Mouse (Mus musculus): ENCODE results near the gene Zfp212.
A peak's percentile ranks its signal among the peaks of the same experiment; 100 is the strongest.

Zfp212 gene

DNA sequence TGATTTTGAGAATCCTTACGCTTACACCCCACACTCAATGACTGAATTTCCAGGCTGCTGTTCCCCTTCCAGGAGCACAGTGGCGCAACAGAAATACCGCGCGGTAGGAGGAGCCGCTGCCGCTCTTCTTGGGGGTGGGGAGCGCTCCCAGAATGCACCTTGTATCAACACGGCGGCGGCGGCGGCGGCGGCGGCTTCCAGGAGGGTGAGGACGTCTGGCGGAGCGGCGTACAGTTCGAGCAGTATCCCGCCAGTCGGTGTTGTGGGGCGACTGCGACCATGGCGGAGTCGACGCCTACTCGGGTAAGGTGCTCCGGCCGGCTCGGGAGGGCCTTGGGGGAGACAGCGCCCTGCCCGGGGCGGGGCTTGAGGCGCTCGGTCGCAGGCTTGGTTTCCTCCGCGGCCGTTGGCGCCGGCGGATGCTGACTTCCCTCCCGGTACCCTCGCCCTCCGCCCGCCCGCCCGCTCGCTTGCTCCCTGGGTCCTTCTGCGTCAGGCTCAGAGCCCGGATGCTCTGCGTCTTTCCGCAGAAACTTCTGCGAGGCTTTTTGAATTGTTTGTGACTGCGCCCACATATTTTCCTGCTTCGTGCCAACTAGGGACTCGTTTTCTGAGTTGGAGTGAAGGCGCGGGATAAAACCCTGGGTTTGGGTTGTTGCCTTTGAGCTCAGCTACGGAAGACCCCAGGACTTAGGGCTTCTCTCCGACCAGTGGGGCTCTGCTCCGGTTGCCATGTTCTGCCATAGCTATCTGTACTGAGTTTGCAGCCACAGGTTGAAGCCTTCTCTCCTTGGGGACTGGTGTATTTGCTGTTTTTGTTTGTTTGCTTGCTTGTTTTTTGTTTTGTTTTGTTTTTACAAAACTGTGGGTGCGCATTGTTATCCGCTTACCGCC, at the start of gene Zfp212:
Gene Zfp212, plus strand, starts transcription at position 30 of the 894 bp plus-strand sequence.
- DNase-seq: peak; percentile 90 to 92

GRCm38 (mm10) chr6:47872266-47872665, 48.0 kb upstream of the Zfp212 start:
- DNase-seq: no peak

DNA sequence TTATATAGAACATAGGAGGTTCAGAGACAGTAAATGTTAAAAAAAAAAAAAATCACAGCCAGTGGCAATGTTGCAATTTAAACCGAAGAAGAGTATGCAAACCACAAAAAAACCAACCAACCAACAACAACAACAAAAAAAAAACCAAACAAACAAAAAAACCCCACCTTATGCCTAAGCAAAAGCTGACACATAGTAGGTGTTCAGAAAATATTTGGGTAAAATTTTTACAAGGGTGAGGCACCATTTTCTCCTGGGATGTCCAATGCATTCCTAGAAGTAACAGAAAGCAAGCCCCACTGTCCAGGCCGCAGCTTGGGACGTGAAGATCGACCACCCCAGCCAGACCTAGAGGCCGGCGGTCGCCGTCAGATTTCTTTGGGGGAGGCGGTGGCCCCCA, 43.2 kb upstream of the Zfp212 start, which contains the start of gene Zfp282:
Gene Zfp282, plus strand, starts transcription at position 147 of the 400 bp plus-strand sequence.
- DNase-seq: no peak

- peak; percentile 93 to 95 for DNase-seq
Observed at GRCm38 (mm10) chr6:47877461-47878132, 42.7 kb upstream of the Zfp212 start.

GRCm38 (mm10) chr6:47878133-47878514, 42.2 kb upstream of the Zfp212 start:
- DNase-seq: no peak

GRCm38 (mm10) chr6:47878593-47878992, 41.7 kb upstream of the Zfp212 start:
- peak in 1 of 2 experiments; percentile 17 for DNase-seq

- no peak for DNase-seq
Observed at GRCm38 (mm10) chr6:47879049-47879716, 41.1 kb upstream of the Zfp212 start.

DNA sequence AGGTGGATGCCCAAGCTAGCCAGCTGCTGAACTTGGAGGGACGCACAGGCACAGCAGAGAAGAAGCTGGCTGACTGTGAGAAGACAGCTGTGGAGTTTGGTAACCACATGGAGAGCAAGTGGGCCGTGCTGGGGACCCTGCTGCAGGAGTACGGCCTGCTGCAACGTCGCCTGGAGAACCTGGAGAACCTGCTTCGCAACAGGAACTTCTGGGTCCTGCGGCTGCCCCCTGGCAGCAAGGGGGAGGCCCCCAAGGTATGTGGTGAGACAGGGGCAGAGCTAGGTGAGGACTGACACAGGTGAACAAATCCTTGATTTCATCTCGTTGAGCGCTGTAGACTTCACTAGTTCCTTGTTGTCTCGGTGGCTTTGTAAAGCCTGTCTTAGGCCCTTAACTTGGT, 40.1 kb upstream of the Zfp212 start:
- DNase-seq: no peak

GRCm38 (mm10) chr6:47888812-47889383, 31.4 kb upstream of the Zfp212 start:
- no peak for DNase-seq

GRCm38 (mm10) chr6:47899416-47899815, 20.9 kb upstream of the Zfp212 start:
- no peak for DNase-seq

GRCm38 (mm10) chr6:47903587-47903986, 16.7 kb upstream of the Zfp212 start:
- DNase-seq: peak; percentile 74 to 79

GRCm38 (mm10) chr6:47904361-47904760, 15.9 kb upstream of the Zfp212 start:
- DNase-seq: peak in 1 of 2 experiments; percentile 17

DNA sequence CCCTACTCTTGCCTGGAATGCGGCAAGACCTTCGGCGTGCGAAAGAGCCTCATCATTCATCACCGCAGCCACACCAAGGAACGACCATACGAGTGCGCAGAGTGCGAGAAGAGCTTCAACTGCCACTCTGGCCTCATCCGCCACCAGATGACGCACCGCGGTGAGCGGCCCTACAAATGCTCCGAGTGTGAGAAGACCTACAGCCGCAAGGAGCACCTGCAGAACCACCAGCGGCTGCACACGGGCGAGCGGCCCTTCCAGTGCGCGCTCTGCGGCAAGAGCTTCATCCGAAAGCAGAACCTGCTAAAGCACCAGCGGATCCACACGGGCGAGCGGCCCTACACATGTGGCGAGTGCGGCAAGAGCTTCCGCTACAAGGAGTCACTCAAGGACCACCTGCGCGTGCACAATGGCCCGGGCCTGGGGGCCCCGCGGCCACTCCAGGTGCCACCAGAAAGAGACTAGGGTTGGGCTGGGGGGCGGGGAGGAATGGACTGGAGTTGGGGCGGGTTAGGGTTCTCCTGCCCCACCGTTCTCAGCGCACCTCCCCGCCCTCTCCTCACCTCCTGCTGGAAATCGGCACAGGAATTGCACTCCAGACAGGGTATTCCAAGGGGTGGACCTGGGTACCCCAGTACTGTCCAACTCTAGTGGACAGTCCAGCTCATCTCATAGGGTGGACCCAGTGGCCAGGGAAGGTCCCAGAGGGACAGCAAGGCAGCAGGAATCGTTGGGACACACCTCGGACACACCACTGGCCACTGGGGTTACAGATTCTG, 15.2 kb upstream of the Zfp212 start:
- DNase-seq: no peak

DNA sequence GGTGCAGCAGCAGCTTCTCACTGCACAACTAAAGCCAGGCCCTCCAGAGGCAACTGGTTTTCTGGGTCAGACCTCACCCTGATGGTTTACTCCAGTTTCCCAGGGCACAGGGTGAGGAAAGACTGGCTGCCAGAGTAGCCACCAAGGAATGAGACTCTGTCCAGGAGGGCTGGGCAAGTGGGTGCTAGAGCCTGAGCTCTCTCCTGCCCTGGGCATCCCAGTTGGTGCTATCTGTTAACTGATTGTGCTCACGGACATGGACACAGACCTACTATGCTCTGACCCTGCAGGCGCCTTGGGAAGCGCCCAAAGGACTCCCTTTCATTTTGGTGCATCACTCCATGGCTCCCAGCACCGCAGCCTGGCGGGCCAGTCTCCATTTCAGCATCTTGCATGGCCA, 13.9 kb upstream of the Zfp212 start:
- DNase-seq: no peak

- no peak for DNase-seq
Observed at GRCm38 (mm10) chr6:47909007-47909406, 11.3 kb upstream of the Zfp212 start.

DNA sequence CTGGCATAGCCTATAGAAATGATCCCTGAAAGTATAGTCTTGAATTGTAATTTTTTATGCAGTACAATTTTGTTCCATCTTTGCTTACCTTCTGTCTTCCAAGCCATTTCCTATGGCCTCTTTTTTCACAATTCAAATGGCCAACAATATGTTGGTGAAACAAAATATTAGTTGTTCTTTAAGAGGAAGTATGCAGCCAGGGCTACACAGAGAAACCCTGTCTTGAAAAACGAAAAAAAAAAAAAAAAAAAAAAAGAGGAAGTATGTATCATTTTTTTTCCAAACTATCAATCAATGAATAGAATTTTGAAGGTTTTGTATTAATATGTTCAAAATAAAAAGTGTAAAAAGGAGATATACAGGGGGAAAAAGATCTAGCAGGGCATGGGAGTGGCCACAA, 8.6 kb upstream of the Zfp212 start:
- DNase-seq: no peak

DNA sequence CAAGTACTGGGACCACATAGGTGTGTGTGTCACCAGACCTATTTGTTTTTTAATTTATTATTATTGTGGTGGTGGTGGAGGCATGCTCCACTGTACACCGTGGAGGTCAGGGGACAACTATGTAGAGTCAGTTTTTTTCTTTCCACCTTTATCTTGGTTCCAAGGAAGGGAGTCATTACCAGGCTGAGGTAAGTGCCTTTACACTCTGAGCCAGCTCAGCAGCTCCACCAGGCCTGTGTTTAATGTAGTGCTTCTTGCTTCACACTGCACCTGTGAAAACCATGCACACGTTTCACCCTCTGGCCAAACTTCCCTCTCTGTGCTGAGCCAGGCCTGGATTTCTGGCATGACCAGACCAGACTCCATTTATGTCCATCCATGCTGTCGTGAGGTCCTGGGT, 7.3 kb upstream of the Zfp212 start:
- DNase-seq: no peak

DNA sequence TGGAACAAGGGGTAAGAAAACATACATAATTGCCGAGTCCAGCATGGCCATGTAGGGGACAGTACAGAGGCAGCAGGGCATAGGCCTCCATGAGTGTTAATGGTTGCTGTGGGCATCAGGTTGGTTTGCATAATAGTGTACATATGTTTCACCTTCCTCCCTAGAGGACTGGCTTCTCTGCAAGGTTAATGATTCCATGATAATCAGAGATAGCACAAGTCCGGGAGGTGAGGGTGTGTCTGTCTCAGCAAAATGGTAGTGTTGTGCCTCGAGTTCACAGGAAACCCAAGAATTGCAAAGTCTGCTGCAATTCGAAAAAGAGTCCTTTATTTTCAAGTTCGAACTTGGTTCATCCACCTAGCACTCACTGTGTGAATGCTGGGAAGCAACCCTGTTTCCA, 3.2 kb upstream of the Zfp212 start:
- no peak for DNase-seq

DNA sequence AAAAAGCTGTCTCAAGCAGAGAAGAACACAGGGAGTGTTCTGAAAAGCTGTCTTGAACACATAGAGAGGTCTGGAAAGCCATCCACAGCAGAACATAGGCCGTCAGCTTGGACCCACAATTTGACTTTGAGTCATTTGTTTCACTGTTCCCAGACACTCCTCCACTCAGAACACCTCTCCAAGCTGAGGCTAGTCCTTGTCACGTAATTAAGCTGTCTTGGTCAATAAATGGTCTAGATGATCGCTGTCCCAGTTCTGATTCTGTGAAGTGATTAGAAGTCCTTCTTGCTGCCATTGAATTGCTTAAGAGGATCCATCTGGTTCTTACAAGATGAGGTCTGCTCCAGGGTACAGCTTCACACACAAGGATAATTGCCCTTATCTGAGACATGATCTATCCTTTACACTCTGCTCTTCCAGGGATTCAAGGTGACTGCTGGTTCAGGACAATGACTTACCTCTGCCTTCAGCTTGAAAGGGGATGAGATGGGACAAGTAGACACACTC, 1.5 kb upstream of the Zfp212 start:
- no peak for DNase-seq

DNA sequence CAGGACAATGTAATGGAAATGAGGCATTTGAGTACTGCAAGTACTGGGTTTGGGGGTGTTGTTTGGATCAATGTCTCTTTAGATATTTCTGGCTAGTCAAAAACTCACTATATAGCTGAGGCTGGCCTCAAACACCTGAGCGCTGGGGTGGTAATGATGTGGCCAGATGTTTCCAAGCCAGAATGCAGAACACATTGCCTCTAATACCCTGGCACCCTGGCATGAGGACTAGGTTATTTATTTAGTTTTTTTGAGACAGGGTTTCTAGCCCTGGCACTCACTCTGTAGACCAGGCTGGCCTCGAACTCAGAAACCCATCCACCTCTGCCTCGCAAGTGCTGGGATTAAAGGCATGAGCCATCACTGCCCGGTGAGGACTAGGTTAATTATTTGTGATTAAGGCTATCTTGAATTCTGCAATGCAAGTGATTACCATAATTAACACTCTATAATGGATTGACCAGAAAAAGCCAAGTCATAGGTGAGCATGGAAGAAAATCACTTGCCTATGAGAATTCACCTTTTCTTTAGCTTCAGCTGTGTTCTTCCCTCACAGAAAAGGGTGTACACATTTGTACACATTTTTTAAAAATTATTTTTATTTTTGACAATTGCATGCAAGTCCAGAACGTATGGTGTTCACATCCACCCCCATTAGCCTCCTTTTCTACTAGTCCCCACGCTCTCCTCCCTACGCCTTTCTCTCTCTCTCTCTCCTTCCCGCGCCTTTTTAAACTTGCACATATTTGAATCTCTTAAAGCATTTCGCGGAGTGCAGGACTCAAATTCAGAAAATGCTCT, 430 bp upstream of the Zfp212 start:
- no peak for DNase-seq

GRCm38 (mm10) chr6:47942461-47942860, 22.2 kb downstream of the Zfp212 start:
- no peak for DNase-seq
